Mouse (Mus musculus) limb, embryonic 11.5 days (tissue): ENCODE measurements around the gene Cenpu. TPM values are rescaled to one million over a fixed set of nuclear protein-coding genes. Genes with fewer than 3 reads are reported as not detected.
"Not testable (repeated sequence)": the region's sequence is repeated elsewhere in the genome, so short reads cannot be mapped to it uniquely, and the experiment has no call there.

Experiments
- ATAC-seq: fragments of 200-750 bp; cut with Nextera tagmentation; 2 replicates; pipeline ENCODE4 v1.8.0; 2017; ENCODE audit warnings: low read depth; ENCODE audit not compliant: insufficient number of reproducible peaks, low FRiP score, low TSS enrichment
- DNase-seq: peaks from one replicate; pipeline ENCODE4 v3.0.0-alpha.2; 2015; ENCODE audit warnings: low spot score
- H3K27ac ChIP-seq: fragments of 300-500 bp; sonication (generic); replicated peaks from 2 replicates; pipeline ENCODE4 v1.5.1; 2014; ENCODE audit warnings: low read depth, mild to moderate bottlenecking, low read length
- H3K27me3 ChIP-seq: fragments of 300-500 bp; sonication (generic); 2 replicates; pipeline ENCODE4 v1.6.1; 2014; ENCODE audit warnings: mild to moderate bottlenecking, low read length, mixed read lengths; ENCODE audit not compliant: control insufficient read depth, insufficient read depth
- H3K36me3 ChIP-seq: fragments of 300-500 bp; sonication (generic); 2 replicates; pipeline ENCODE4 v1.6.1; 2014; ENCODE audit warnings: mild to moderate bottlenecking, low read length, moderate library complexity, mixed read lengths; ENCODE audit not compliant: control insufficient read depth, insufficient read depth
- H3K4me1 ChIP-seq: fragments of 300-500 bp; sonication (generic); 2 replicates; pipeline ENCODE4 v1.6.1; 2014; ENCODE audit warnings: low read length, mixed read lengths; ENCODE audit not compliant: control insufficient read depth, insufficient read depth
- H3K4me2 ChIP-seq: fragments of 300-500 bp; sonication (generic); 2 replicates; pipeline ENCODE4 v1.6.1; 2014; ENCODE audit warnings: low read depth, mild to moderate bottlenecking, moderate library complexity; ENCODE audit not compliant: severe bottlenecking
- H3K4me3 ChIP-seq: fragments of 300-500 bp; sonication (generic); 2 replicates; pipeline ENCODE4 v1.5.1; 2014; ENCODE audit warnings: low read depth, low read length
- H3K9ac ChIP-seq: fragments of 300-500 bp; sonication (generic); 2 replicates; pipeline ENCODE4 v1.6.1; 2014; ENCODE audit warnings: mild to moderate bottlenecking, low read length
- H3K9me3 ChIP-seq: fragments of 300-500 bp; sonication (generic); 2 replicates; pipeline ENCODE4 v1.6.1; 2016; ENCODE audit warnings: low read length; ENCODE audit not compliant: control insufficient read depth
- WGBS: fragments of 180-500 bp; shearing (Covaris S2); extraction: QIAGEN DNeasy Blood & Tissue Kit; methylation state at CpG from one replicate; pipeline ENCODE4 v1.1.7; 2014; 5-methylcytosine and 5-hydroxymethylcytosine counted together
- polyA plus RNA-seq: library from polyadenylated mRNA; unstranded; fragments of >200 nt; fragmentation: Nextera tagmentation; extraction: Ambion mirVana; gene quantifications from 2 replicates; pipeline ENCODE4 v1.2.1, GENCODE M21; 2014

The Cenpu gene
- polyA plus RNA-seq, 1 experiment from 2014 or later, result 27.9 TPM

GRCm38 (mm10) chr8:46578794-46579193 is 27.0 kb downstream of the Cenpu start:
- Histone ChIP-seq H3K27me3 (no peaks in the 10 kb centered on the region), H3K27ac (no peak overlapping the region), H3K36me3 (peaks cover 13% of the 10 kb centered on the region), H3K9ac (no peak overlapping the region), H3K4me3 (no peak overlapping the region), H3K9me3 (no peaks in the 10 kb centered on the region), H3K4me1 (no peaks in the 10 kb centered on the region), H3K4me2 (no peak overlapping the region)
- no peak for ATAC-seq
- 93% methylated on average over 9 of the region's 9 CpGs for WGBS
- DNase-seq, result no peak

GRCm38 (mm10) chr8:46584328-46584727 is 32.5 kb downstream of the Cenpu start:
- H3K36me3 ChIP-seq, H3K27me3 ChIP-seq, H3K27ac ChIP-seq, H3K9me3 ChIP-seq, ATAC-seq, H3K4me2 ChIP-seq, H3K9ac ChIP-seq, DNase-seq, H3K4me3 ChIP-seq, H3K4me1 ChIP-seq: not testable (repeated sequence)
- WGBS, result 51% methylated on average over 4 of the region's 4 CpGs

- H3K4me3 ChIP-seq, result no peak overlapping the region
- no peak overlapping the region for H3K27ac ChIP-seq
- no peaks in the 10 kb centered on the region for H3K4me1 ChIP-seq
- H3K9me3 ChIP-seq, result no peaks in the 10 kb centered on the region
- H3K4me2 ChIP-seq, result no peak overlapping the region
- 87% methylated on average over 3 of the region's 3 CpGs for WGBS
- no peak for DNase-seq
- no peaks in the 10 kb centered on the region for H3K36me3 ChIP-seq
- ATAC-seq, result no peak
- H3K9ac ChIP-seq, result no peak overlapping the region
- H3K27me3 ChIP-seq, result no peaks in the 10 kb centered on the region
These were observed 33.7 kb downstream of the Cenpu start for GRCm38 (mm10) chr8:46585576-46585975.

GRCm38 (mm10) chr8:46587911-46588310 is 36.1 kb downstream of the Cenpu start:
- DNase-seq (no peak), ATAC-seq (no peak)
- Histone ChIP-seq H3K27me3 (no peaks in the 10 kb centered on the region), H3K36me3 (no peaks in the 10 kb centered on the region), H3K4me1 (no peaks in the 10 kb centered on the region), H3K4me3 (no peak overlapping the region), H3K9ac (no peak overlapping the region), H3K4me2 (no peak overlapping the region), H3K27ac (no peak overlapping the region), H3K9me3 (no peaks in the 10 kb centered on the region)
- 86% methylated on average over 5 of the region's 5 CpGs for WGBS

- H3K36me3 ChIP-seq, result no peaks in the 10 kb centered on the region
- no peaks in the 10 kb centered on the region for H3K27me3 ChIP-seq
- H3K27ac ChIP-seq, result no peak overlapping the region
- H3K4me2 ChIP-seq, result no peak overlapping the region
- no peak overlapping the region for H3K4me3 ChIP-seq
- no peak for ATAC-seq
- DNase-seq, result no peak
- WGBS, result 85% methylated on average over 2 of the region's 2 CpGs
- no peak overlapping the region for H3K9ac ChIP-seq
- no peaks in the 10 kb centered on the region for H3K9me3 ChIP-seq
- no peaks in the 10 kb centered on the region for H3K4me1 ChIP-seq
These were observed 36.8 kb downstream of the Cenpu start for GRCm38 (mm10) chr8:46588663-46589062.

- Histone ChIP-seq H3K9ac (no peak overlapping the region), H3K36me3 (no peaks in the 10 kb centered on the region), H3K27me3 (no peaks in the 10 kb centered on the region), H3K9me3 (no peaks in the 10 kb centered on the region), H3K4me1 (no peaks in the 10 kb centered on the region), H3K4me3 (no peak overlapping the region), H3K4me2 (no peak overlapping the region), H3K27ac (no peak overlapping the region)
- WGBS, result 81% methylated on average over 8 of the region's 8 CpGs
- DNase-seq (no peak), ATAC-seq (no peak)
These were observed 41.2 kb downstream of the Cenpu start for GRCm38 (mm10) chr8:46593067-46593466.

GRCm38 (mm10) chr8:46593772-46594171 is 41.9 kb downstream of the Cenpu start:
- no peaks in the 10 kb centered on the region for H3K9me3 ChIP-seq
- H3K9ac ChIP-seq, result no peak overlapping the region
- H3K27ac ChIP-seq, result no peak overlapping the region
- DNase-seq (no peak), ATAC-seq (no peak)
- WGBS, result 80% methylated on average over 2 of the region's 2 CpGs
- no peaks in the 10 kb centered on the region for H3K4me1 ChIP-seq
- no peaks in the 10 kb centered on the region for H3K36me3 ChIP-seq
- no peak overlapping the region for H3K4me3 ChIP-seq
- H3K27me3 ChIP-seq, result no peaks in the 10 kb centered on the region
- H3K4me2 ChIP-seq, result no peak overlapping the region

- no peak overlapping the region for H3K9ac ChIP-seq
- H3K36me3 ChIP-seq, result no peaks in the 10 kb centered on the region
- H3K9me3 ChIP-seq, result no peaks in the 10 kb centered on the region
- no peaks in the 10 kb centered on the region for H3K27me3 ChIP-seq
- no peaks in the 10 kb centered on the region for H3K4me1 ChIP-seq
- H3K4me3 ChIP-seq, result no peak overlapping the region
- H3K4me2 ChIP-seq, result no peak overlapping the region
- 83% methylated on average over 2 of the region's 2 CpGs for WGBS
- H3K27ac ChIP-seq, result no peak overlapping the region
- DNase-seq (no peak), ATAC-seq (no peak)
These were observed 43.8 kb downstream of the Cenpu start for GRCm38 (mm10) chr8:46595593-46595992.

GRCm38 (mm10) chr8:46596530-46596929 is 44.7 kb downstream of the Cenpu start:
- DNase-seq, result no peak
- Histone ChIP-seq H3K9ac (no peak overlapping the region), H3K36me3 (no peaks in the 10 kb centered on the region), H3K4me2 (no peak overlapping the region), H3K4me3 (no peak overlapping the region), H3K4me1 (0 out of 2 replicates have a peak, but pooled peaks cover 5% of the 10 kb centered on the region), H3K27ac (no peak overlapping the region), H3K9me3 (no peaks in the 10 kb centered on the region), H3K27me3 (no peaks in the 10 kb centered on the region)
- no peak for ATAC-seq
- 98% methylated on average over 2 of the region's 2 CpGs for WGBS
